Comparison of ENCODE assay signal across 13 mouse cellular contexts in genomic region chr10:112423327-112423726, GRCm38 (mm10).
DNase-seq lines count a peak whose midpoint lies in the region; ATAC-seq and TF ChIP-seq lines count a peak whose summit lies in the region.
"Had no signal": no experiment of that assay in that cellular context is flagged by ENCODE, and none has a peak within 500 bp of the region (broad histone marks: within the 10 kb centered on the region; RNA-seq: fewer than 3 reads in every experiment).

No protein-coding gene starts in this region.

- no peak for ATAC-seq in erythroblast, adult 5-6 weeks (replicated peaks; ENCODE audit: low FRiP score, poor library complexity, severe bottlenecking)

- no peak for TF ChIP-seq EP300 in MEL (IDR thresholded peaks at IDR 0.05; ENCODE audit: low read depth in 1 of 2, low read length in 2 of 2)

- H3K4me1 ChIP-seq in MEL (ENCODE audit: control insufficient read depth in 1 of 2, insufficient read depth in 2 of 2, low read length in 2 of 2), result no peaks in the 10 kb centered on the region
- H3K4me1 ChIP-seq: neural tube, embryonic 12.5 days; stomach, embryonic 15.5 days had no signal

- no peak overlapping the region for H3K4me3 ChIP-seq in MEL (ENCODE audit: control insufficient read depth in 1 of 2, insufficient read depth in 1 of 2, low read depth in 2 of 2, low read length in 2 of 2)
- H3K4me3 ChIP-seq: neural tube, embryonic 12.5 days; stomach, embryonic 15.5 days had no signal

- H3K79me2 ChIP-seq in MEL (ENCODE audit: control insufficient read depth, insufficient read depth, low read length, poor library complexity), result no peaks in the 10 kb centered on the region

- no peak for TF ChIP-seq POLR2A in MEL (IDR thresholded peaks at IDR 0.05; ENCODE audit: control insufficient read depth in 1 of 2, insufficient read depth in 1 of 2, low read depth in 1 of 2, low read length in 2 of 2, poor library complexity in 1 of 2)

- no peaks in the 10 kb centered on the region for H3K36me3 ChIP-seq in MEL (ENCODE audit: control insufficient read depth in 1 of 2, insufficient read depth in 2 of 2, low read length in 2 of 2)
- H3K36me3 ChIP-seq: G1E; neural tube, embryonic 12.5 days; stomach, embryonic 15.5 days had no signal

- no peak overlapping the region for H3K9ac ChIP-seq in MEL (ENCODE audit: control insufficient read depth, low read depth, low read length, poor library complexity, severe bottlenecking)
- H3K9ac ChIP-seq: neural tube, embryonic 12.5 days; stomach, embryonic 15.5 days had no signal

- no peaks in the 10 kb centered on the region for H3K27me3 ChIP-seq in MEL (ENCODE audit: control insufficient read depth in 1 of 2, insufficient read depth in 2 of 2, low read length in 2 of 2)
- H3K27me3 ChIP-seq: neural tube, embryonic 12.5 days; stomach, embryonic 15.5 days had no signal

- no peak for TF ChIP-seq CTCF in MEL (IDR thresholded peaks at IDR 0.05 in 2 of 3, conservative IDR thresholded peaks at IDR 0.05 in 1 of 3; ENCODE audit: control insufficient read depth in 1 of 3, insufficient read depth in 1 of 3, low read depth in 2 of 3, low read length in 3 of 3, poor library complexity in 1 of 3, severe bottlenecking in 1 of 3)

- peak; percentile 28 for DNase-seq in kidney, postnatal 10 days
- no peak for DNase-seq in kidney, adult 8-10 months
- DNase-seq in MEL (ENCODE audit: low read depth, low spot score), result peak; percentile 25
- peak; percentile 59 for DNase-seq in ZHBTc4 (ENCODE audit: low read depth, low spot score)
- peak; percentile 26 for DNase-seq in hindlimb bud, embryonic 11.5 days (ENCODE audit: extremely low spot score, low read depth, low spot score)
- DNase-seq in left cerebral cortex, adult 18-20 months (ENCODE audit: low spot score in 2 of 2), result no peak
- DNase-seq: cerebellum, postnatal 10 days; gastrocnemius, postnatal 10 days; lung, adult 18-20 months had no signal

- no peak overlapping the region for H3K27ac ChIP-seq in MEL (ENCODE audit: control insufficient read depth, low read depth, low read length)
- H3K27ac ChIP-seq: neural tube, embryonic 12.5 days; stomach, embryonic 15.5 days had no signal

- no peaks in the 10 kb centered on the region for H3K9me3 ChIP-seq in MEL (replicated peaks; ENCODE audit: insufficient read depth, low read length)
- H3K9me3 ChIP-seq: neural tube, embryonic 12.5 days; stomach, embryonic 15.5 days had no signal

- no peak for TF ChIP-seq RAD21 in MEL (IDR thresholded peaks at IDR 0.05; ENCODE audit: low read depth, low read length)

TF ChIP-seq in MEL, 35 proteins besides CTCF, POLR2A, EP300 and RAD21:
- no peak for TF ChIP-seq USF2 (IDR thresholded peaks at IDR 0.05; ENCODE audit: borderline replicate concordance in 1 of 2, insufficient read depth in 1 of 2, low read depth in 1 of 2, low read length in 2 of 2)

Comparison
In these comparisons a context has a peak if more than half of its experiments do, and no peak if none do; other contexts are left out.
1. DNase-seq: peak in kidney, postnatal 10 days (single experiment), MEL (single experiment), ZHBTc4 (single experiment) and hindlimb bud, embryonic 11.5 days (single experiment); none in kidney, adult 8-10 months (0 of 2) and left cerebral cortex, adult 18-20 months (0 of 2).